Mouse (Mus musculus) adrenal gland, postnatal 14 days (tissue): ENCODE results near the gene Frem2. TPM values are rescaled to one million over a fixed set of nuclear protein-coding genes. Genes with fewer than 3 reads are reported as not detected.

Experiments used
- DNase-seq: peaks from one replicate; pipeline ENCODE4 v3.0.0; 2021; ENCODE audit warnings: mixed read lengths
- total RNA-seq: library from RNA; stranded (reverse); gene quantifications from 2 replicates; pipeline ENCODE4 v1.2.3, GENCODE M21; 2021

The Frem2 gene
- total RNA-seq, 1 experiment from 2014 or later: 1.9 TPM

GRCm38 (mm10) chr3:53555031-53555952, 101.9 kb downstream of the Frem2 start:
- DNase-seq: no peak

- no peak for DNase-seq
Observed at GRCm38 (mm10) chr3:53552691-53553090, 104.5 kb downstream of the Frem2 start.

- DNase-seq: no peak
Observed at GRCm38 (mm10) chr3:53532091-53532490, 125.1 kb downstream of the Frem2 start.

GRCm38 (mm10) chr3:53530305-53530704, 126.8 kb downstream of the Frem2 start:
- no peak for DNase-seq

GRCm38 (mm10) chr3:53525737-53526136, 131.4 kb downstream of the Frem2 start:
- peak; percentile 82 for DNase-seq

GRCm38 (mm10) chr3:53522794-53523193, 134.4 kb downstream of the Frem2 start:
- DNase-seq: no peak

GRCm38 (mm10) chr3:53514221-53515065, 142.7 kb downstream of the Frem2 start:
- DNase-seq: no peak

GRCm38 (mm10) chr3:53513096-53513495, 144.1 kb downstream of the Frem2 start:
- no peak for DNase-seq

- no peak for DNase-seq
Observed at GRCm38 (mm10) chr3:53502428-53502827, 154.7 kb downstream of the Frem2 start.

- peak; percentile 43 for DNase-seq
Observed at GRCm38 (mm10) chr3:53498351-53498905, 158.7 kb downstream of the Frem2 start.

GRCm38 (mm10) chr3:53488353-53488752, 168.8 kb downstream of the Frem2 start, which contains the start of gene Stoml3:
Gene Stoml3, plus strand, starts transcription at chr3:53488653.
- DNase-seq: no peak

- peak; percentile 19 for DNase-seq
Observed at GRCm38 (mm10) chr3:53486996-53487576, 170.1 kb downstream of the Frem2 start.

GRCm38 (mm10) chr3:53486561-53486960, 170.6 kb downstream of the Frem2 start:
- peak; percentile 9 for DNase-seq

- no peak for DNase-seq
Observed at GRCm38 (mm10) chr3:53483414-53484059, 173.6 kb downstream of the Frem2 start.

GRCm38 (mm10) chr3:53478419-53479046, 178.6 kb downstream of the Frem2 start:
- DNase-seq: no peak

- no peak for DNase-seq
Observed at GRCm38 (mm10) chr3:53477468-53477867, 179.7 kb downstream of the Frem2 start.

- DNase-seq: peak; percentile 33
Observed at GRCm38 (mm10) chr3:53475889-53476288, 181.3 kb downstream of the Frem2 start.

- DNase-seq: no peak
Observed at GRCm38 (mm10) chr3:53474179-53474578, 183.0 kb downstream of the Frem2 start.

- DNase-seq: no peak
Observed at GRCm38 (mm10) chr3:53472061-53472460, 185.1 kb downstream of the Frem2 start.

GRCm38 (mm10) chr3:53469650-53470049, 187.5 kb downstream of the Frem2 start:
- DNase-seq: no peak

- DNase-seq: peak; percentile 59
Observed at GRCm38 (mm10) chr3:53467356-53467755, 189.8 kb downstream of the Frem2 start.
